8 mouse cellular contexts compared by ENCODE assay signal in the genomic region with DNA sequence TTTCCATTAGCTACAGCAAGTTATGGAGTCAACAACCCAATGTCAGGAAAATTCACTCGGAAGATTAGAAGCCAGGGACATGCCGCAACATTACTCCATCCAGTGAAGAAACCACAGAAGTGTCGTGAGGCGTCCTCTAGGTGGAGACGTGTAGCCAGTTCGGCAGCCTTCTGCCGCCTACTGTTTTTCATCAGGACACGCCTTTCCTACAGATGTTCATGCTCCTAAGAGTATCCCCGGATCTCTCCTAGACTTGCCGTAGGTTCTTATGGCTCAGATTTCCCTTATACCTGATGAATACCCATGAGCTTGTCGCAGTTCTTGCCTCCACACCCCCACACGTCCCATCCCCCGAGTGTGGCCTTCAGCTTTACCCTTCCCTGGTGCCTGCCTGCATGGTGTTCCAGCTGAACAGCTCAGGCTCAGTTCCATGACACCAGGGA.
DNase-seq lines count a peak whose midpoint lies in the region; ATAC-seq and TF ChIP-seq lines count a peak whose summit lies in the region.

No protein-coding gene starts in this region.

- peak; percentile 88 for TF ChIP-seq CTCF in intestine, postnatal 0 days (IDR thresholded peaks at IDR 0.05; ENCODE audit: low read depth)
- TF ChIP-seq CTCF in liver, postnatal 0 days (IDR thresholded peaks at IDR 0.05; ENCODE audit: low read depth) = peak; percentile 84

- TF ChIP-seq EP300 in liver, postnatal 0 days (IDR thresholded peaks at IDR 0.05; ENCODE audit: low read depth) = no peak

- ATAC-seq in intestine, postnatal 0 days = peak; percentile 31; the same call in 1 of the 2 replicates
- peak; percentile 59 for ATAC-seq in liver, postnatal 0 days
- ATAC-seq in neural tube, embryonic 11.5 days (ENCODE audit: insufficient read depth, low FRiP score, low TSS enrichment) = peak; percentile 67

- H3K4me2 ChIP-seq in intestine, postnatal 0 days (replicated peaks; ENCODE audit: low read depth) = no peak overlapping the region
- no peak overlapping the region for H3K4me2 ChIP-seq in liver, postnatal 0 days (ENCODE audit: low read depth, low read length)
- no peak overlapping the region for H3K4me2 ChIP-seq in neural tube, embryonic 11.5 days (ENCODE audit: low read depth)

- peak; percentile 30 to 41 for DNase-seq in left cerebral cortex, postnatal 14 days (ENCODE audit: low spot score in 2 of 2)
- DNase-seq in left cerebral cortex, adult 11 months (ENCODE audit: low spot score) = no peak
- DNase-seq in c-Kit-positive CD71-positive TER-119-positive erythroid progenitor cells, embryonic 14.5 days (ENCODE audit: low spot score) = peak; percentile 36
- peak; percentile 67 for DNase-seq in heart, adult 18-20 months
- DNase-seq in liver, postnatal 0 days = peak; percentile 60
- peak; percentile 56 for DNase-seq in neural tube, embryonic 11.5 days (ENCODE audit: low spot score)
- DNase-seq in yolk sac, embryonic 10.5 days (ENCODE audit: low spot score) = peak; percentile 30

- H3K9me3 ChIP-seq in intestine, postnatal 0 days (ENCODE audit: control insufficient read depth) = no peaks in the 10 kb centered on the region
- no peaks in the 10 kb centered on the region for H3K9me3 ChIP-seq in liver, postnatal 0 days (ENCODE audit: low read length)
- H3K9me3 ChIP-seq in neural tube, embryonic 11.5 days (ENCODE audit: control insufficient read depth, low read length) = no peaks in the 10 kb centered on the region

- no peaks in the 10 kb centered on the region for H3K4me1 ChIP-seq in intestine, postnatal 0 days (replicated peaks; ENCODE audit: control insufficient read depth, insufficient read depth, low read length)
- 0 out of 2 replicates have a peak, but pooled peaks cover 5% of the 10 kb centered on the region for H3K4me1 ChIP-seq in liver, postnatal 0 days (ENCODE audit: insufficient read depth)
- no peaks in the 10 kb centered on the region for H3K4me1 ChIP-seq in neural tube, embryonic 11.5 days (ENCODE audit: control insufficient read depth, insufficient read depth, low read length)

- no peak overlapping the region for H3K4me3 ChIP-seq in intestine, postnatal 0 days (ENCODE audit: low read depth, low read length)
- H3K4me3 ChIP-seq in liver, postnatal 0 days (ENCODE audit: low read depth, low read length) = no peak overlapping the region
- H3K4me3 ChIP-seq in neural tube, embryonic 11.5 days (ENCODE audit: low read depth, low read length) = no peak overlapping the region

- H3K36me3 ChIP-seq in intestine, postnatal 0 days (ENCODE audit: control insufficient read depth, insufficient read depth) = no peaks in the 10 kb centered on the region
- no peaks in the 10 kb centered on the region for H3K36me3 ChIP-seq in liver, postnatal 0 days (replicated peaks; ENCODE audit: insufficient read depth, low read length)
- no peaks in the 10 kb centered on the region for H3K36me3 ChIP-seq in neural tube, embryonic 11.5 days (ENCODE audit: control insufficient read depth, insufficient read depth, low read length)

- H3K27me3 ChIP-seq in intestine, postnatal 0 days (replicated peaks; ENCODE audit: control insufficient read depth, insufficient read depth, low read length) = no peaks in the 10 kb centered on the region
- H3K27me3 ChIP-seq in liver, postnatal 0 days (ENCODE audit: insufficient read depth, low read length) = no peaks in the 10 kb centered on the region
- H3K27me3 ChIP-seq in neural tube, embryonic 11.5 days (ENCODE audit: control insufficient read depth, insufficient read depth, low read length) = no peaks in the 10 kb centered on the region

- no peak overlapping the region for H3K27ac ChIP-seq in intestine, postnatal 0 days (ENCODE audit: low read depth, low read length)
- no peak overlapping the region for H3K27ac ChIP-seq in liver, postnatal 0 days (ENCODE audit: low read depth)
- H3K27ac ChIP-seq in neural tube, embryonic 11.5 days (ENCODE audit: low read depth, low read length) = no peak overlapping the region

- no peak overlapping the region for H3K9ac ChIP-seq in intestine, postnatal 0 days (ENCODE audit: low read depth, low read length)
- H3K9ac ChIP-seq in liver, postnatal 0 days (replicated peaks) = no peak overlapping the region
- no peak overlapping the region for H3K9ac ChIP-seq in neural tube, embryonic 11.5 days (ENCODE audit: low read length)

- WGBS in intestine, postnatal 0 days = 11% methylated on average over 13 of the region's 13 CpGs
- 9% methylated on average over 13 of the region's 13 CpGs for WGBS in liver, postnatal 0 days (ENCODE audit: insufficient replicate concordance)
- WGBS in neural tube, embryonic 11.5 days = 19% methylated on average over 13 of the region's 13 CpGs

- intact Hi-C loops in left cerebral cortex, postnatal 14 days (cut with DNase I) = no loop called here
